Mouse (Mus musculus) cortical plate, adult 2 months (tissue): ENCODE measurements at regions not wholly inside any gene's neighbourhood (a gene's known extent, or its start where the extent isn't known, plus 50 kb on each side); places are given as distances from the start of the nearest gene placed in this dataset.

Source experiments
- H3K27ac ChIP-seq: fragments of 200-500 bp; 2 replicates; pipeline ENCODE4 v1.5.1; 2012; ENCODE audit warnings: low read length, control low read depth, inconsistent platforms; ENCODE audit not compliant: insufficient read depth
- H3K4me1 ChIP-seq: fragments of 200-500 bp; 2 replicates; pipeline ENCODE4 v1.6.1; 2011; ENCODE audit warnings: low read length; ENCODE audit not compliant: control insufficient read depth, insufficient read depth
- H3K4me3 ChIP-seq: fragments of 200-500 bp; 2 replicates; pipeline ENCODE4 v1.5.1; 2011; ENCODE audit warnings: mild to moderate bottlenecking, low read length, control low read depth; ENCODE audit not compliant: insufficient read depth
- CTCF ChIP-seq: fragments of 200-500 bp; IDR thresholded peaks from 2 replicates; pipeline ENCODE4 v1.5.1; 2011; ENCODE audit warnings: mild to moderate bottlenecking, control low read depth, low read length; ENCODE audit not compliant: insufficient read depth; ENCODE audit errors: extremely low read depth
- POLR2A ChIP-seq: fragments of 200-500 bp; IDR thresholded peaks from 2 replicates; pipeline ENCODE4 v1.6.1; 2011; ENCODE audit warnings: mild to moderate bottlenecking, low read length, control low read depth; ENCODE audit not compliant: insufficient read depth; ENCODE audit errors: extremely low read depth

- no peaks in the 10 kb centered on the region for H3K4me1 ChIP-seq
These were observed 362.7 kb downstream of the Tmem135 start for GRCm38 (mm10) chr7:89041287-89041686.

GRCm38 (mm10) chr7:89040139-89040538 is 363.9 kb downstream of the Tmem135 start:
- no peaks in the 10 kb centered on the region; the same call in 1 of the 2 replicates for H3K4me1 ChIP-seq
- H3K4me3 ChIP-seq: no peak overlapping the region
- TF ChIP-seq POLR2A: no peak
- H3K27ac ChIP-seq: no peak overlapping the region

More at GRCm38 (mm10) chr7:89041287-89041686, 362.7 kb downstream of the Tmem135 start:
- Histone ChIP-seq H3K4me3 (no peak overlapping the region), H3K27ac (no peak overlapping the region)
- no peak for TF ChIP-seq CTCF
- TF ChIP-seq POLR2A: no peak

GRCm38 (mm10) chr7:89035138-89035996 is 368.7 kb downstream of the Tmem135 start:
- Histone ChIP-seq H3K27ac (no peak overlapping the region), H3K4me3 (no peak overlapping the region), H3K4me1 (no peaks in the 10 kb centered on the region; the same call in 1 of the 2 replicates)
- no peak for TF ChIP-seq CTCF
- TF ChIP-seq POLR2A: no peak

GRCm38 (mm10) chr7:89023230-89024030 is 380.6 kb downstream of the Tmem135 start:
- Histone ChIP-seq H3K4me1 (no peaks in the 10 kb centered on the region), H3K4me3 (no peak overlapping the region), H3K27ac (no peak overlapping the region)
- TF ChIP-seq CTCF (no peak), POLR2A (no peak)

- Histone ChIP-seq H3K4me3 (no peak overlapping the region), H3K27ac (no peak overlapping the region), H3K4me1 (no peaks in the 10 kb centered on the region)
- TF ChIP-seq CTCF (no peak), POLR2A (no peak)
These were observed 405.1 kb downstream of the Tmem135 start for GRCm38 (mm10) chr7:88998815-88999392.

- TF ChIP-seq POLR2A (no peak), CTCF (no peak)
- Histone ChIP-seq H3K27ac (no peak overlapping the region), H3K4me3 (no peak overlapping the region), H3K4me1 (no peaks in the 10 kb centered on the region)
These were observed 406.1 kb downstream of the Tmem135 start for GRCm38 (mm10) chr7:88997815-88998477.

- no peak for TF ChIP-seq POLR2A
- TF ChIP-seq CTCF: no peak
- no peak overlapping the region for H3K4me3 ChIP-seq
- H3K4me1 ChIP-seq: no peaks in the 10 kb centered on the region
- H3K27ac ChIP-seq: no peak overlapping the region
These were observed 429.6 kb downstream of the Tmem135 start for GRCm38 (mm10) chr7:88974436-88974835.

GRCm38 (mm10) chr7:88960841-88961240 is 443.2 kb downstream of the Tmem135 start:
- TF ChIP-seq POLR2A (no peak), CTCF (no peak)
- no peak overlapping the region for H3K27ac ChIP-seq
- no peak overlapping the region for H3K4me3 ChIP-seq
- no peaks in the 10 kb centered on the region for H3K4me1 ChIP-seq

GRCm38 (mm10) chr7:88960190-88960589 is 443.8 kb downstream of the Tmem135 start:
- no peak overlapping the region for H3K27ac ChIP-seq
- H3K4me1 ChIP-seq: no peaks in the 10 kb centered on the region
- TF ChIP-seq CTCF: no peak
- TF ChIP-seq POLR2A: no peak
- H3K4me3 ChIP-seq: no peak overlapping the region
